Mouse (Mus musculus) lung, adult 10 weeks (tissue): ENCODE data around the gene Slc22a5. TPM values are rescaled to one million over a fixed set of nuclear protein-coding genes. Genes with fewer than 3 reads are reported as not detected.

Source experiments
- polyA plus RNA-seq: library from polyadenylated mRNA; stranded (reverse); fragments of 350-450 nt; fragmentation: Illumina TruSeq; extraction: RNeasy Lipid Tissue Mini Kit (QIAGEN cat#74804); gene quantifications from one replicate; pipeline ENCODE4 v1.2.3, GENCODE M21; 2014; ENCODE audit warnings: low read depth, low replicate concordance; ENCODE audit not compliant: insufficient read depth

The Slc22a5 gene
- polyA plus RNA-seq = 15.4 TPM

GRCm38 (mm10) chr11:53891505-53892451 is at the start of gene Slc22a5:
Slc22a5 (minus strand) TSS chr11:53891660.

GRCm38 (mm10) chr11:53858761-53859580 is 32.5 kb downstream of the Slc22a5 start, which contains the start of gene Gm12216:
Gm12216 (minus strand) TSS chr11:53859256.

Other genes starting within 250 kb of the Slc22a5 start
- 6.2 TPM for gene Rad50, start 184.3 kb downstream of the Slc22a5 start, polyA plus RNA-seq
- not detected for gene Il5, start 170.9 kb downstream of the Slc22a5 start, polyA plus RNA-seq
- gene Irf1, start 121.6 kb downstream of the Slc22a5 start, polyA plus RNA-seq = 67.9 TPM
- 2.8 TPM for gene Gm17334, start 118.5 kb downstream of the Slc22a5 start, polyA plus RNA-seq
- 18.5 TPM for gene Gm12216, start 32.4 kb downstream of the Slc22a5 start, polyA plus RNA-seq
- gene Slc22a21, start 88.7 kb upstream of the Slc22a5 start, polyA plus RNA-seq = 1.1 TPM
- 1.8 TPM for gene Slc22a4, start 136.4 kb upstream of the Slc22a5 start, polyA plus RNA-seq
- 10.8 TPM for gene Pdlim4, start 177.4 kb upstream of the Slc22a5 start, polyA plus RNA-seq
- 28.2 TPM for gene P4ha2, start 208.4 kb upstream of the Slc22a5 start, polyA plus RNA-seq